Mouse (Mus musculus) midbrain, embryonic 16.5 days (tissue): ENCODE measurements around the gene Plekhg1. TPM values are rescaled to one million over a fixed set of nuclear protein-coding genes. Genes with fewer than 3 reads are reported as not detected.

ENCODE experiments used
- ATAC-seq: fragments of 200-750 bp; cut with Nextera tagmentation; 2 replicates; pipeline ENCODE4 v1.8.0; 2017; ENCODE audit warnings: moderate TSS enrichment
- H3K27ac ChIP-seq: fragments of 300-500 bp; sonication (generic); 2 replicates; pipeline ENCODE4 v1.5.1; 2014; ENCODE audit warnings: mild to moderate bottlenecking, low read length, mixed read lengths
- H3K27me3 ChIP-seq: fragments of 300-500 bp; sonication (generic); 2 replicates; pipeline ENCODE4 v1.6.1; 2014; ENCODE audit warnings: low read depth, low read length, mixed read lengths; ENCODE audit not compliant: control insufficient read depth, insufficient read depth
- H3K36me3 ChIP-seq: fragments of 300-500 bp; sonication (generic); 2 replicates; pipeline ENCODE4 v1.6.1; 2014; ENCODE audit warnings: mild to moderate bottlenecking, low read length, moderate library complexity, mixed read lengths; ENCODE audit not compliant: control insufficient read depth, insufficient read depth
- H3K4me1 ChIP-seq: fragments of 300-500 bp; sonication (generic); 2 replicates; pipeline ENCODE4 v1.6.1; 2014; ENCODE audit warnings: mild to moderate bottlenecking, low read length, mixed read lengths; ENCODE audit not compliant: control insufficient read depth, insufficient read depth
- H3K4me2 ChIP-seq: fragments of 300-500 bp; sonication (generic); 2 replicates; pipeline ENCODE4 v1.6.1; 2014; ENCODE audit warnings: mild to moderate bottlenecking, low read length, mixed read lengths
- H3K4me3 ChIP-seq: fragments of 300-500 bp; sonication (generic); 2 replicates; pipeline ENCODE4 v1.5.1; 2014; ENCODE audit warnings: low read depth, mild to moderate bottlenecking, low read length, moderate library complexity, mixed read lengths
- H3K9ac ChIP-seq: fragments of 300-500 bp; sonication (generic); 2 replicates; pipeline ENCODE4 v1.6.1; 2014; ENCODE audit warnings: low read depth, low read length, mixed read lengths
- H3K9me3 ChIP-seq: fragments of 300-500 bp; sonication (generic); replicated peaks from 2 replicates; pipeline ENCODE4 v1.6.1; 2014; ENCODE audit warnings: mild to moderate bottlenecking, low read length, mixed read lengths; ENCODE audit not compliant: control insufficient read depth, poor library complexity, severe bottlenecking
- WGBS: fragments of 180-500 bp; shearing (Covaris S2); extraction: QIAGEN DNeasy Blood & Tissue Kit; methylation state at CpG from one replicate; pipeline ENCODE4 v1.1.7; 2014; 5-methylcytosine and 5-hydroxymethylcytosine counted together
- polyA plus RNA-seq: library from polyadenylated mRNA; unstranded; fragments of >200 nt; fragmentation: Nextera tagmentation; extraction: Ambion mirVana; gene quantifications from 2 replicates; pipeline ENCODE4 v1.2.1, GENCODE M21; 2015

Plekhg1 gene
- polyA plus RNA-seq, 1 experiment from 2014 or later: 7.8 TPM

- Histone ChIP-seq H3K9ac (no peak overlapping the region), H3K4me1 (no peaks in the 10 kb centered on the region), H3K27me3 (no peaks in the 10 kb centered on the region), H3K36me3 (no peaks in the 10 kb centered on the region), H3K27ac (no peak overlapping the region), H3K4me3 (no peak overlapping the region), H3K9me3 (no peaks in the 10 kb centered on the region), H3K4me2 (no peak overlapping the region)
- ATAC-seq: no peak
- 79% methylated on average over 11 of the region's 11 CpGs for WGBS
Observed at GRCm38 (mm10) chr10:3831597-3832351, 91.6 kb downstream of the Plekhg1 start.

- Histone ChIP-seq H3K27me3 (no peaks in the 10 kb centered on the region), H3K9ac (no peak overlapping the region), H3K9me3 (no peaks in the 10 kb centered on the region), H3K4me2 (no peak overlapping the region), H3K36me3 (no peaks in the 10 kb centered on the region), H3K27ac (no peak overlapping the region), H3K4me1 (no peaks in the 10 kb centered on the region), H3K4me3 (no peak overlapping the region)
- 93% methylated on average over 1 of the region's 1 CpGs for WGBS
- no peak for ATAC-seq
Observed at GRCm38 (mm10) chr10:3834060-3834459, 93.9 kb downstream of the Plekhg1 start.

- Histone ChIP-seq H3K27ac (no peak overlapping the region), H3K9me3 (no peaks in the 10 kb centered on the region), H3K36me3 (no peaks in the 10 kb centered on the region), H3K9ac (no peak overlapping the region), H3K4me1 (no peaks in the 10 kb centered on the region), H3K4me3 (no peak overlapping the region), H3K4me2 (no peak overlapping the region), H3K27me3 (no peaks in the 10 kb centered on the region)
- 91% methylated on average over 7 of the region's 7 CpGs for WGBS
- no peak for ATAC-seq
Observed at GRCm38 (mm10) chr10:3834678-3835077, 94.5 kb downstream of the Plekhg1 start.

- no peaks in the 10 kb centered on the region for H3K4me1 ChIP-seq
- H3K4me2 ChIP-seq: no peak overlapping the region
- H3K9ac ChIP-seq: no peak overlapping the region
- no peak overlapping the region for H3K4me3 ChIP-seq
- H3K36me3 ChIP-seq: no peaks in the 10 kb centered on the region
- no peak overlapping the region for H3K27ac ChIP-seq
- H3K27me3 ChIP-seq: no peaks in the 10 kb centered on the region
- H3K9me3 ChIP-seq: no peaks in the 10 kb centered on the region
- 87% methylated on average over 10 of the region's 10 CpGs for WGBS
- no peak for ATAC-seq
Observed at GRCm38 (mm10) chr10:3835616-3836015, 95.5 kb downstream of the Plekhg1 start.

GRCm38 (mm10) chr10:3839748-3840432, 99.7 kb downstream of the Plekhg1 start:
- Histone ChIP-seq H3K4me1 (no peaks in the 10 kb centered on the region), H3K9me3 (no peaks in the 10 kb centered on the region), H3K36me3 (no peaks in the 10 kb centered on the region), H3K4me3 (no peak overlapping the region), H3K27me3 (no peaks in the 10 kb centered on the region), H3K27ac (no peak overlapping the region), H3K9ac (no peak overlapping the region), H3K4me2 (no peak overlapping the region)
- 70% methylated on average over 6 of the region's 6 CpGs for WGBS
- ATAC-seq: peak; percentile 64; the same call in 1 of the 2 replicates

- H3K4me3 ChIP-seq: no peak overlapping the region
- H3K9ac ChIP-seq: no peak overlapping the region
- no peaks in the 10 kb centered on the region for H3K27me3 ChIP-seq
- H3K4me2 ChIP-seq: no peak overlapping the region
- H3K36me3 ChIP-seq: no peaks in the 10 kb centered on the region
- no peak for ATAC-seq
- no peaks in the 10 kb centered on the region for H3K4me1 ChIP-seq
- no peak overlapping the region for H3K27ac ChIP-seq
- no peaks in the 10 kb centered on the region for H3K9me3 ChIP-seq
- 82% methylated on average over 5 of the region's 5 CpGs for WGBS
Observed at GRCm38 (mm10) chr10:3844430-3844829, 104.3 kb downstream of the Plekhg1 start.

GRCm38 (mm10) chr10:3847021-3847420, 106.9 kb downstream of the Plekhg1 start:
- H3K9ac ChIP-seq: no peak overlapping the region
- H3K9me3 ChIP-seq: no peaks in the 10 kb centered on the region
- H3K4me1 ChIP-seq: no peaks in the 10 kb centered on the region
- H3K4me2 ChIP-seq: no peak overlapping the region
- no peak overlapping the region for H3K4me3 ChIP-seq
- H3K27ac ChIP-seq: no peak overlapping the region
- no peaks in the 10 kb centered on the region for H3K36me3 ChIP-seq
- ATAC-seq: no peak
- 49% methylated on average over 2 of the region's 2 CpGs for WGBS
- no peaks in the 10 kb centered on the region for H3K27me3 ChIP-seq

- no peak for ATAC-seq
- H3K27ac ChIP-seq: no peak overlapping the region
- no peak overlapping the region for H3K4me3 ChIP-seq
- H3K27me3 ChIP-seq: no peaks in the 10 kb centered on the region
- H3K4me2 ChIP-seq: no peak overlapping the region
- no peak overlapping the region for H3K9ac ChIP-seq
- no peaks in the 10 kb centered on the region for H3K36me3 ChIP-seq
- no peaks in the 10 kb centered on the region for H3K4me1 ChIP-seq
- no peaks in the 10 kb centered on the region for H3K9me3 ChIP-seq
- WGBS: 5% methylated on average over 2 of the region's 2 CpGs
Observed at GRCm38 (mm10) chr10:3851461-3851860, 111.3 kb downstream of the Plekhg1 start.

GRCm38 (mm10) chr10:3852733-3853132, 112.6 kb downstream of the Plekhg1 start:
- Histone ChIP-seq H3K4me1 (no peaks in the 10 kb centered on the region; the same call in 1 of the 2 replicates), H3K9me3 (no peaks in the 10 kb centered on the region), H3K9ac (no peak overlapping the region), H3K36me3 (no peaks in the 10 kb centered on the region), H3K27me3 (no peaks in the 10 kb centered on the region), H3K4me2 (no peak overlapping the region), H3K4me3 (no peak overlapping the region), H3K27ac (no peak overlapping the region)
- 65% methylated on average over 3 of the region's 3 CpGs for WGBS
- ATAC-seq: no peak
